Mouse (Mus musculus): ENCODE results near the gene Hist1h2ae. TPM values are rescaled to one million over a fixed set of nuclear protein-coding genes. Genes with fewer than 3 reads are reported as not detected.
"Not testable (repeated sequence)": the region's sequence is repeated elsewhere in the genome, so short reads cannot be mapped to it uniquely, and the experiment has no call there.

Gene Hist1h2ae
- polyA plus RNA-seq, 1 experiment: 5.0 TPM

GRCm38 (mm10) chr13:23537006-23537710 is 33.9 kb downstream of the Hist1h2ae start:
- no peak overlapping the region for H3K27ac ChIP-seq (ENCODE audit: insufficient read depth, low read length)
- H3K27me3 ChIP-seq (ENCODE audit: control insufficient read depth, insufficient read depth, low read length, poor library complexity, severe bottlenecking): no peaks in the 10 kb centered on the region
- no peak overlapping the region for H3K4me3 ChIP-seq (ENCODE audit: low read depth, low read length)
- no peaks in the 10 kb centered on the region for H3K36me3 ChIP-seq (ENCODE audit: control insufficient read depth, insufficient read depth, low read length, poor library complexity, severe bottlenecking)
- peak overlapping the region; percentile 40; the same call in 1 of the 2 replicates for H3K9ac ChIP-seq (ENCODE audit: low read depth, poor library complexity, severe bottlenecking)
- TF ChIP-seq EP300 (IDR thresholded peaks at IDR 0.05; ENCODE audit: insufficient read depth, low read depth, low read length) (no peak), CTCF (IDR thresholded peaks at IDR 0.05; ENCODE audit: low read depth, low read length) (no peak), POLR2A (IDR thresholded peaks at IDR 0.05; ENCODE audit: insufficient read depth, low read length) (no peak)
- H3K4me1 ChIP-seq (ENCODE audit: control insufficient read depth, insufficient read depth, low read length): peaks cover 1% of the 10 kb centered on the region
- H3K9me3 ChIP-seq (replicated peaks; ENCODE audit: control insufficient read depth, insufficient read depth, low read length, poor library complexity, severe bottlenecking): no peaks in the 10 kb centered on the region

- Histone ChIP-seq H3K36me3 (ENCODE audit: control insufficient read depth, insufficient read depth, low read length, poor library complexity, severe bottlenecking) (no peaks in the 10 kb centered on the region), H3K4me1 (ENCODE audit: control insufficient read depth, insufficient read depth, low read length) (peaks cover 1% of the 10 kb centered on the region), H3K4me3 (ENCODE audit: low read depth, low read length) (peak overlapping the region; percentile 18; the same call in 1 of the 2 replicates), H3K9ac (ENCODE audit: low read depth, poor library complexity, severe bottlenecking) (peak overlapping the region; percentile 86), H3K9me3 (replicated peaks; ENCODE audit: control insufficient read depth, insufficient read depth, low read length, poor library complexity, severe bottlenecking) (no peaks in the 10 kb centered on the region), H3K27me3 (ENCODE audit: control insufficient read depth, insufficient read depth, low read length, poor library complexity, severe bottlenecking) (no peaks in the 10 kb centered on the region), H3K27ac (ENCODE audit: insufficient read depth, low read length) (peak overlapping the region; percentile 75)
- TF ChIP-seq EP300 (IDR thresholded peaks at IDR 0.05; ENCODE audit: insufficient read depth, low read depth, low read length) (no peak), POLR2A (IDR thresholded peaks at IDR 0.05; ENCODE audit: insufficient read depth, low read length) (no peak), CTCF (IDR thresholded peaks at IDR 0.05; ENCODE audit: low read depth, low read length) (no peak)
Observed at GRCm38 (mm10) chr13:23536076-23536822, 34.8 kb downstream of the Hist1h2ae start.

- peak within 1 kb of the TSS; percentile 99 for H3K9ac ChIP-seq (ENCODE audit: low read depth, poor library complexity, severe bottlenecking)
- H3K27me3 ChIP-seq (ENCODE audit: control insufficient read depth, insufficient read depth, low read length, poor library complexity, severe bottlenecking); H3K4me1 ChIP-seq (ENCODE audit: control insufficient read depth, insufficient read depth, low read length); H3K9me3 ChIP-seq (replicated peaks; ENCODE audit: control insufficient read depth, insufficient read depth, low read length, poor library complexity, severe bottlenecking); H3K36me3 ChIP-seq (ENCODE audit: control insufficient read depth, insufficient read depth, low read length, poor library complexity, severe bottlenecking): not testable (repeated sequence)
- peak within 1 kb of the TSS; percentile 75 for H3K4me3 ChIP-seq (ENCODE audit: low read depth, low read length)
- H3K27ac ChIP-seq (ENCODE audit: insufficient read depth, low read length): peak within 1 kb of the TSS; percentile 99
- TF ChIP-seq EP300 (IDR thresholded peaks at IDR 0.05; ENCODE audit: insufficient read depth, low read depth, low read length): 0 out of 2 replicates have a peak, but pooled peaks have one; percentile 56
- peak; percentile 97 for TF ChIP-seq POLR2A (IDR thresholded peaks at IDR 0.05; ENCODE audit: insufficient read depth, low read length)
Observed at GRCm38 (mm10) chr13:23535137-23536075, 35.6 kb downstream of the Hist1h2ae start, which contains the start of gene Hist1h3g. Hist1h3g (plus strand) TSS chr13:23535422.

GRCm38 (mm10) chr13:23534368-23535131 is 36.5 kb downstream of the Hist1h2ae start:
- Histone ChIP-seq H3K27ac (ENCODE audit: insufficient read depth, low read length) (peak overlapping the region; percentile 99), H3K27me3 (ENCODE audit: control insufficient read depth, insufficient read depth, low read length, poor library complexity, severe bottlenecking) (no peaks in the 10 kb centered on the region), H3K9ac (ENCODE audit: low read depth, poor library complexity, severe bottlenecking) (peak overlapping the region; percentile 99), H3K4me3 (ENCODE audit: low read depth, low read length) (peak overlapping the region; percentile 75), H3K4me1 (ENCODE audit: control insufficient read depth, insufficient read depth, low read length) (peaks cover 1% of the 10 kb centered on the region), H3K36me3 (ENCODE audit: control insufficient read depth, insufficient read depth, low read length, poor library complexity, severe bottlenecking) (no peaks in the 10 kb centered on the region), H3K9me3 (replicated peaks; ENCODE audit: control insufficient read depth, insufficient read depth, low read length, poor library complexity, severe bottlenecking) (no peaks in the 10 kb centered on the region)
- TF ChIP-seq EP300 (IDR thresholded peaks at IDR 0.05; ENCODE audit: insufficient read depth, low read depth, low read length) (no peak), POLR2A (IDR thresholded peaks at IDR 0.05; ENCODE audit: insufficient read depth, low read length) (peak; percentile 11)

- not testable (repeated sequence) for H3K36me3 ChIP-seq (ENCODE audit: control insufficient read depth, insufficient read depth, low read length, poor library complexity, severe bottlenecking); H3K9me3 ChIP-seq (replicated peaks; ENCODE audit: control insufficient read depth, insufficient read depth, low read length, poor library complexity, severe bottlenecking); H3K4me1 ChIP-seq (ENCODE audit: control insufficient read depth, insufficient read depth, low read length); H3K27me3 ChIP-seq (ENCODE audit: control insufficient read depth, insufficient read depth, low read length, poor library complexity, severe bottlenecking)
- Histone ChIP-seq H3K4me3 (ENCODE audit: low read depth, low read length) (peak within 1 kb of the TSS; percentile 75), H3K9ac (ENCODE audit: low read depth, poor library complexity, severe bottlenecking) (peak within 1 kb of the TSS; percentile 99), H3K27ac (ENCODE audit: insufficient read depth, low read length) (peak within 1 kb of the TSS; percentile 99)
Observed at GRCm38 (mm10) chr13:23533560-23534367, 37.3 kb downstream of the Hist1h2ae start, which contains the start of gene Hist1h2af. Hist1h2af (plus strand) TSS chr13:23533906.

All from ES-Bruce4 (cell line).